Mouse (Mus musculus) mouse trophoblast stem cell (cell line): Measurements from ENCODE around the gene 1700011L22Rik.

Experiments used
- in situ Hi-C, 2 experiments: fragments of 300-500 bp; cut with MseI, MboI; formaldehyde crosslinking; loops; 2 replicates in 1 of 2; 3 replicates in 1 of 2; pipeline ENCODE4 v1.15.1; 2025

The 1700011L22Rik gene

DNA sequence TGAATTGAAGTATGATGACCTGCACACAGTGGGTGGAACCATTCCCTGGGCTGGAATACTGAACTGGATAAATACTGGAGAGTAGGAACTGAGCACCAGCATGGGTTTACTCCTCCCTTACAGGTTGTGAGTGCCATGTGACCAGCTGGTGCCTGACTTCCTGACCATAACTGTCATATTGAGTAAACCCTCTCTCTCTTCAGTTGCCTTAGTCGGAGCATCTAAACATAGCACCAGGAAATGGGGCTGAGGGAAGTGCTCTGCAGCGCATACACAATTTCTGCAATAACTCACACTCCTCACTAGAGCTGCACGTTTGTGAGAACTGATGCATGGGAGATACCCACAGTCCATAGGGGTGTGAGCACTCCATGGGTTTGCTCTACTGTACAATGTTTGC is 9.1 kb downstream of the 1700011L22Rik start:
- in situ Hi-C loops, result no loop called here

DNA sequence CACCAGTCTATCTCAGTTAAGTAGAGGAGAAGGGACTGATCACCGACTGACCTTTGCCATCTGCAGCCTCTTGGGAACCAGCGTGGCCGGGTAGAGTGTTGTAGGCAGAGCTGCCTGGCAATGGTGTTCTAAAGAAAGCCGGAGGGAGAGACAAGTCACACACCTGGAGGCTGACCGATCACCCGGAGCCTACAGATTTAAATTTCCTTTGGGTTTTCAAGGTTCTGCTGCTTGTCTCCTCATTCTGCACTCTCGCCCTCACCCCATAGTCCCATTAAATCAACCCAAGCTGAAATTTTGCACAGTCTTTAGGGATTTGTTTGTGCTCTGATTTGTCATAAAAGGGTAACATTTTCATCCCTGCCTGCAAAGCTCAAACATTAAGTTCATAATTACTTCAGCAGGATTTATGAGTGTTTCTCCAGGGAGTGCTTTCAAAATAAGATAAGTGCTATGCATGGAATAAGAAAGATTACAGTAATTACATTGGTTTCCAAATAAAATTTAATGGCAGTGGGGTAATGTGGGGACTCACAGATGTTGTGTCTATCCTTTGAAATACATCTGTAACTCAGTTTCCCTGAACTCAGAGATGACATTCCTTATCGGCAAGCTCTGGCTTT is 19.0 kb downstream of the 1700011L22Rik start:
- in situ Hi-C loops, result no loop called here

GRCm38 (mm10) chr8:79227916-79228315 is 20.5 kb downstream of the 1700011L22Rik start:
- in situ Hi-C loops, result no loop called here

DNA sequence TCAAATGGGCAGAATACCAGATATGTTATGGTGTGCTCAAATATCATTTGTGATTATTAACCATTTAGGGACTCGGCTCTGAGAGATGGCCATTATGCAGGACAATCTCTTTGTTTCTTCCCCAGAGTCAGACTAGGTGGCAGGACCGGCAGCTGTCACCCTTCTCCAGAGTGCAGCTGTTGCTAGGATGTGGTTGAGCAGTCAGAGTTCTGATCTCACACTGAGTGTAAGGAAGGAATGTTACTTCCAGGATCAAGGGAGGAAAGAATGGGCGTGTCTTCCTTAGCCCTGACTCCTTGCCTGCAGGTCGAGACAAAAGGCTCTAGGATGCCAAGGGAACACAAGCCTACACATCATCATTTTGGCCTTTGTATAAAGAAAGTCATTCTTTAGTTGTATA is 21.2 kb downstream of the 1700011L22Rik start:
- in situ Hi-C loops, result no loop called here

DNA sequence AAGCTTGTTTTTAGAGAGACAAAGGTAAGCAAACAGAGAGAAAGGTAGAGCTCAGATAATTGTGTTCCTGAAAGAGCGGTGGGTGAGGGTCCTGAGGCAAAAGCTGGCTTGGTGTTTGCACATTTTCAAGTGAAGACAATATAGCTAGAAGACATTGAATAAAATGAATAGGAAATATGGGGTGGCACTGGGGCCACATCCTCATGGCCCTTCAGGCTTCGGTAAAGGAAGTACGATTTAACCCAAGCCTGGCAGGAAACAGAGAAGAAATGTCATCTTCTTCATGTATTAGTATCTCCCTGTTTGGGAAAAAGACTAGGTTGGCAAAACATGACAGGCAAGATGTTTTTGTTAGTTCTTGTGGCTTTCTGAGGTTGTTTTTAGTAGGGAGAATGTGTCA is 22.3 kb downstream of the 1700011L22Rik start:
- in situ Hi-C loops, result no loop called here

GRCm38 (mm10) chr8:79225586-79225985 is 22.8 kb downstream of the 1700011L22Rik start:
- in situ Hi-C loops, result no loop called here

DNA sequence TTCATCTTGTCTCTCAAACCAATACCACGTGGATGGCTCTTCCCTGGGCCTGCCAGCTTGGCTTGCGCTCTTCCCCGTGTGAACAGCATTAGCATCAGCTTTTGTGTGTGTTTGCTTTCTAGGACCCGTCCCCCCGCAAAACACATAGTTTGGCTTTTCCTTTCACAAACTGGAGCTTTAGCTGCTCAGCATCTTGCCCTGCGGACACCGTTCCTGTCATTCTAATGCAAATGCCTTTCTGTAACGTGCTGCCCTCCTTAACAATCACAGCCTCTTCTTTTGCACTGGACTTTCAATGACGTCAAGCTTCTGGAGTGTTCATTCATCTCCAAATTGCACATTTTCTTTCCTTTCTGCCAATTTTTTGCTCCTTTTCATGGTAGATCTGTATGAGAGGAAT is 24.0 kb downstream of the 1700011L22Rik start:
- in situ Hi-C loops, result no loop called here

DNA sequence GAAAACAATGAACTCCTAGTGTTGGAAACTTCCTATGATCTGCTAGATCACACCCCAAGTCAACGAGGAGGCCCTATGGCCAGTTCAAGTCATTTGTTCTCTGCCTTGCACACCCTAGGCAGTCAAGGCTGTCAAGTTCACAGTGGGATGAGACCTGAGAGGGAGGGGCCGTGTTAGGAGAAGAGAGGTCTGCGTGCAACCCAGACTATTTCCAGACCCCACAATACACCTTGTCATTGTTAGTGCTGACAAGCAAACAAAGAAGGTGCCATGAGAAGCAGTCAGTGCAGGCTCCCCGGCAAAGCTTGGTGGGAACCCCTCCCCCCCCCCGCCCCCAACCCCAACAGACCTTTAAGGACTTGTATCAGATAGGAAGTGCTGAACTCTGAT is 25.6 kb downstream of the 1700011L22Rik start:
- in situ Hi-C loops, result no loop called here

DNA sequence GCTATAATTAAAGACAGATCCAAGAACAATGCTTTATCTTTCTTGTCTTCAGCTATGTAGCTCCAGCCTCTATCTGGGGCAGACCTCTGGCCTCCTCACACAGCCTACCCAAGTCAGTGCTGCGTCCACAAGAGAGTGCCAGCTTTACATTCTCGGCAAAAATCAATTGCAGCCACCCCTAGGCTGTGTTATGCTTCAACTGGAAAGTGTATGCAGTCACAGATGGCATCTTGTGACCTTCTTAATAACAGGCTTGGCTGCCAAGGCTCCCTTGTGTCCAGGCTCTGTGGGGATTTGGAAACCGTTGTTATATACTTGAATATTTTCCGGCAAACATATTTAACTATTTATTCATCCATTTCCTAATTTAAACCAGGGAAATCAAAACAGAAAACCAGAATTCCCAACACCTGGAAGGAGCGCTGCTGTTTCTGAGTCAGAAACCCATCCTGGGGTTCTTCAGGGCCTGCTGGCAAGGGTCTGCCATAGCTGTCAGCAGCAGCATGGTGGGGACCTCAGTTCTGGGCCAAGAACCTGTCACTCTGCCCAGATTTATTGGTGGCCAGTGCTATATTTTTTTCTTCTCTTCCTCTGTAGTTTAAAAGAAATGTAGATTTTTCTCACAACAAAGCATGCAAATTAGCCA is 26.1 kb downstream of the 1700011L22Rik start:
- in situ Hi-C loops, result no loop called here

DNA sequence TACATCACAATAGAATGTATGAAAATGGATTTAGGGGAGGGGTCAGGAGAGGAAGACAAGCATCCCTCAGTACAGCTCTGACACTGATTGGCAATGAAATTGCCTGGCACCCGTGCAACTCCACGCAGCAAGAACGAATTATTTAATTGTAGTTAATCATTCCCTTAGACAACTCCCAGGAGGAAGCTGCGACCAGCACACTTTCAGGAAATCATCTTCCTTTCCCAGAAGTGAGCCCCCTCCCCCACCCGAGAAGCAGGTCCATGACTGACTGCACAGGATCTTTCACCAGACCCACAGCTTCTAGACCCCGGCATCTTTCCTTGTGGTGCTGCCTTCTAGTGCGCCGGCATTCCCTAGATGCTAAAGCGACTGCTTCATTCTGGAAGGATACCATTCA is 36.7 kb downstream of the 1700011L22Rik start:
- in situ Hi-C loops, result no loop called here

DNA sequence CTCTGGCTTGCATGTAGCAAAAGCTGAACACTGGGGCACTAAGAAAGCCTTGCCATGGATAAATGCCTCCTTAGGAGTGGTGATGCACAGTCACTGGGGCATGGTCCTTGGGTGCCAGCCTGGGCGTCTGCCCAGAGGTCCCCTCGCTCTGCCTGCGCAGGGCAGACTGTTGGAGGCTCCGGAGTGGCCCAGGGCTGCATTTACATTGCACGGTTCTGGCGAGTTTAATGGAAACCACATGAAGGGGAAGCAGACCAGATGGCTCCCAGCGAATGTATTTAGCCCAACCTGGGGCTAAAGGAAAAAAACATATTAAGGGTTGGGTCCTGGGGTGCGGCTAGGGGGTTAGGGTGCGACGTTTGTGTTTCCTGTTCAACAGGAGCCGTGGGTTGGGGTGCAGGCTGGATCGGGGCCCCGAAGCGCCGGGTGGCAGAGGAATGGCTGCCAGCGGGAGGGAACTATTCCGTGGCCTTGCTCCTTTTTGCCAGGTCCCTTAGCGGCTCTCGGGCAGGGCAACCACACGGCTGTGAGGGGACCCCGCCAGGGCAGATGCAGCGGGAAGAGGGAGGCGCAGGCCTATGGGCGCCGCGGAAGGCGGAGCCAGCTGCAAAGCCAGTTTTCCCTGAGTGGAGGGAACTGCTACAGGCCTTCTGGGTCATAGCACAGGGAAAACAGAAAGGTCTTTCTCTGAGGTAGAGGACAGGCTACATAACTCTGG is 38.6 kb downstream of the 1700011L22Rik start:
- in situ Hi-C loops, result no loop called here

GRCm38 (mm10) chr8:79208691-79209640 is 39.4 kb downstream of the 1700011L22Rik start:
- in situ Hi-C loops, result no loop called here

DNA sequence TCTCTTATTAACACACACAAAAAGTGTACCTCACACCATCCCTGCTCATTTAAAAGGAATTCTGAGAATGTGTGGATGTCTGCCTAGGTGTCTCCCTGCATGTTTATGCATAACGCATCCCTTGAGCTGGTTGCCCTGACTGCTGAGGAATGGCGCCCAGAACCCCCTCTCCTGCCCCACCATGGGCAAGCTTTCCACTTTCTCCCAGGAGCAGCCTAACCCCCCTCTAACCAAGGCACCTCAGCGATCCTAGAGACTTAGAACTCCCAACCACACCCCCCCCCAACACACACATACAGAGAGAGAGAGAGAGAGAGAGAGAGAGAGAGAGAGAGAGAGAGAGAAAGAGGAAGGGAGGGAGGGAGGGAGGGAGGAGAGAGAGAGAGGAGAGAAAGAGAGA is 40.2 kb downstream of the 1700011L22Rik start:
- in situ Hi-C loops, result no loop called here

DNA sequence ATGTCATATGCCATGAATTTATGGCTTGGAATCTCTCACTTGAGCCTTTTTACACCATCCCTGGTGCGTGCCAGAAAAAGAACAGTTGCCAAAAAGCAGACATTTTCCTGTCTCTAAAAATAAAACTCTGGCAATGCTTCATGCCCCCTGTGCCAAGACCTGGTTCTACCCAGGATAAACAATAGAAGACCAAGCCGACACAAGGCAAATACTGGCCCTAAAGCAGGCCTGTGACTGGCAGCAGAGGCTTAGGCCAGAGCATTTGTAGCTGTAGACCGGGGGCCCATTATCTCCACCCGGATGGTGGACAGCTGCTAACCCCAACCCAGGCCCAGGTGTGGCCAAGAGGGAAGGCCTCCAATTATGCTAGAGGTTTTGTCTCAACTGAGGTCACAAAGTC is 41.5 kb downstream of the 1700011L22Rik start:
- in situ Hi-C loops, result no loop called here

GRCm38 (mm10) chr8:79201446-79202147 is 46.8 kb downstream of the 1700011L22Rik start:
- in situ Hi-C loops, result no loop called here

GRCm38 (mm10) chr8:79198675-79199074 is 49.7 kb downstream of the 1700011L22Rik start:
- in situ Hi-C loops, result no loop called here

DNA sequence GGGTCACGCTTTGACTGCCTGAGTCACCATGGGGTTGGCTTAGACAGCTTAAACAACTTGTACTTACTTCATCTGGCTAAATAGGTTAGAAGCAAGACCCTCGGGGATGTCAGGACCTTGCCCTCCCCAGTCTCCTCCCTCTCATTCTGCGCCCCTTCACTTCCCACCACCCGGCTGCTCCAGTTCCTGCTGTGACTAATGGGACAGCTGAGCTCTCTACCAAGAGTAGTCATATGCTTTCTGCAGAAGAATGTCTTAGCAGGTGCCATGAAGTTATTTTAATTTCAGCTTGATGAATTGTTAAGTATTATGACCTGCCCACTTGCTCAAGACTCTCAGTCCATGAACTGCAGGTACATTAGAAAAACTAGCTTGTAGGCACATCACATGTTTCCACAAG is 51.9 kb downstream of the 1700011L22Rik start:
- in situ Hi-C loops, result no loop called here

- in situ Hi-C loops, result no loop called here
Observed at GRCm38 (mm10) chr8:79190071-79190470, 58.3 kb downstream of the 1700011L22Rik start.

- in situ Hi-C loops, result no loop called here
Observed at GRCm38 (mm10) chr8:79185488-79185887, 62.9 kb downstream of the 1700011L22Rik start.

DNA sequence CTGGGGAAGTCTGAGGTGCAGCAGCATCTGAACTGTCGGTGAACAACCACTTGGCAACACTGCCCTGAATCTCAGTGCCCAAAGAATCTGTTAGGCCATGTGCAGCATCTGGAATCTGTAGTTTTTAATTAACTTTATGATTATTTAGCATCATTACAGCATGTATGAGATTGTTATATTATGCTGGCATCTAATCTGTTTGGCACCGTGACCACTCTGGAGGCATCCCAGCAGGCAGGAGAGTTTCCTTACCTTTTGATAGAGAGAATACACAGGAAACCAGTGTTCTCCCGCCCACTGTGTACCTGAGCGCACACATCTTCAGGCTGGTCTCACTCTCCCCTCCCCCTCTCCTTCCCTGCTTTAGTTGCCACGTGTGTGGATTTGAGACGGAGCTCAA is 68.7 kb downstream of the 1700011L22Rik start:
- in situ Hi-C loops, result no loop called here

DNA sequence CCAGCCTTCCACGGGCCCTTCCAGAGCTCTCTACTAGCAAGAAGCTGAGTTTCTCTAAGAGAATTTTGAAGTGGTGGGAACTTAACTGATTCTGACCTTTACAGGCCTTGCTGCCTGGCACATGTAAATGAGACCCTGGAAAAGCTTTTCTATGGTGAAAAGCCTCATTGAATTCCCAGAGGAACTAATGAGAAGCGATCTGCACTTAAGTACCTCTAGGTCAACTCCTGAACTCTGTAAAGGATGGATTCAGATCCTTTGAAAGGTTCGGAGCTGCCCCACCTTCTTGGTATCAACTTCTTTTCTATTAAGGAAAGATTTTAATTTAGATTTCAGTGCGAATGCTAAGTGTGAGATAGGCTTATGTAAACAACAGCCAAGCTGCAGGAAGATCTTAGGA is 72.4 kb downstream of the 1700011L22Rik start:
- in situ Hi-C loops, result no loop called here
